Mouse (Mus musculus): ENCODE measurements around the gene Ankrd28.
A peak's percentile ranks its signal among the peaks of the same experiment; 100 is the strongest.

GRCm38 (mm10) chr14:31809942-31810341, 20.5 kb downstream of the Ankrd28 start:
- no peak for TF ChIP-seq POLR2A (IDR thresholded peaks at IDR 0.05; ENCODE audit: insufficient read depth, low read depth, low read length)
- TF ChIP-seq EP300 (IDR thresholded peaks at IDR 0.05; ENCODE audit: insufficient read depth, low read depth, low read length): no peak
- peak; percentile 29 for TF ChIP-seq CTCF (IDR thresholded peaks at IDR 0.05)

Data from heart, adult 2 months (tissue).